Mouse (Mus musculus) megakaryocyte, embryonic 14.5 days (primary cell): ENCODE data around the gene Golgb1.

Source experiments
- FLI1 ChIP-seq: IDR thresholded peaks from 2 replicates; pipeline ENCODE4 v1.6.1; 2012; ENCODE audit warnings: low read length, inconsistent platforms, mixed read lengths
- GATA1 ChIP-seq: IDR thresholded peaks from 3 replicates; pipeline ENCODE4 v1.6.1; 2012; ENCODE audit warnings: mixed read lengths, low read length, inconsistent platforms, borderline replicate concordance

DNA sequence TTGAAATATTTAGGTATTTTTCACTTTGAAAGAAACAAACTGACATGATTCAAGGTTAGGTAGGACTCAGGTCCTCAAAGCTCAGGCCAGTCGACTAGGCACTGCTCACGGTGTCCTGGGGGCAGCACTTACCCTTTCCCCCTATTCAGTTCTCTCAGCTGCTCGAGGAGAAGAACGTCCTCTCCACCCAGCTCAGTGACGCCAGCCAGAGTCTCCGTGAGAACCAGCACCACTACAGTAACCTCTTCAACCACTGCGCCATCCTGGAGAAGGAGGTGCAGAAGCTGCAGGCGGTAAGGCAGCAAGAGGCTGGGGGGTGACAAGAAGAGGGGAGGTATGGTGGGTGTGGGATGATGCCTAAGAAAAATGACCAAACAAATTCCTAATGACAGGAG lies 53.2 kb downstream of the Golgb1 start:
- TF ChIP-seq GATA1 (no peak), FLI1 (no peak)
